Mouse (Mus musculus): ENCODE results near the gene Cmtr1. TPM values are rescaled to one million over a fixed set of nuclear protein-coding genes. Genes with fewer than 3 reads are reported as not detected.
A peak's percentile ranks its signal among the peaks of the same experiment; 100 is the strongest.

The Cmtr1 gene
- polyA plus RNA-seq, 1 experiment from 2014 or later, result 122 TPM

GRCm38 (mm10) chr17:29690257-29690656 lies 29.9 kb downstream of the Cmtr1 start:
- H3K4me1 ChIP-seq, result 0 out of 2 replicates have a peak, but pooled peaks cover 2% of the 10 kb centered on the region
- no peaks in the 10 kb centered on the region for H3K9me3 ChIP-seq (replicated peaks)
- ATAC-seq (replicated peaks; ENCODE audit: low FRiP score), result no peak
- no peaks in the 10 kb centered on the region for H3K27me3 ChIP-seq
- H3K27ac ChIP-seq, result no peak overlapping the region
- no peak overlapping the region for H3K4me2 ChIP-seq
- H3K4me3 ChIP-seq (replicated peaks), result no peak overlapping the region
- WGBS, result 44% methylated on average over 6 of the region's 6 CpGs
- no peak overlapping the region for H3K9ac ChIP-seq
- H3K36me3 ChIP-seq, result peaks cover 89% of the 10 kb centered on the region

- H3K36me3 ChIP-seq, result peaks cover 88% of the 10 kb centered on the region
- no peaks in the 10 kb centered on the region for H3K4me1 ChIP-seq
- no peak overlapping the region for H3K4me3 ChIP-seq (replicated peaks)
- H3K27me3 ChIP-seq, result no peaks in the 10 kb centered on the region
- no peaks in the 10 kb centered on the region for H3K9me3 ChIP-seq (replicated peaks)
- no peak overlapping the region for H3K9ac ChIP-seq
- no peak overlapping the region for H3K4me2 ChIP-seq
- no peak for ATAC-seq (replicated peaks; ENCODE audit: low FRiP score)
- no peak overlapping the region for H3K27ac ChIP-seq
- 87% methylated on average over 2 of the region's 2 CpGs for WGBS
These were observed 32.4 kb downstream of the Cmtr1 start for GRCm38 (mm10) chr17:29692827-29693226.

GRCm38 (mm10) chr17:29693571-29693970 lies 33.2 kb downstream of the Cmtr1 start:
- Histone ChIP-seq H3K4me1 (no peaks in the 10 kb centered on the region), H3K36me3 (peaks cover 87% of the 10 kb centered on the region), H3K9me3 (replicated peaks) (no peaks in the 10 kb centered on the region), H3K27me3 (no peaks in the 10 kb centered on the region), H3K4me3 (replicated peaks) (no peak overlapping the region), H3K4me2 (no peak overlapping the region), H3K9ac (no peak overlapping the region), H3K27ac (no peak overlapping the region)
- ATAC-seq (replicated peaks; ENCODE audit: low FRiP score), result no peak
- 59% methylated on average over 2 of the region's 2 CpGs for WGBS

GRCm38 (mm10) chr17:29694516-29694915 lies 34.1 kb downstream of the Cmtr1 start:
- no peak for ATAC-seq (replicated peaks; ENCODE audit: low FRiP score)
- no peak overlapping the region for H3K4me2 ChIP-seq
- H3K36me3 ChIP-seq, result peaks cover 90% of the 10 kb centered on the region
- no peaks in the 10 kb centered on the region for H3K4me1 ChIP-seq
- no peaks in the 10 kb centered on the region for H3K27me3 ChIP-seq
- no peak overlapping the region for H3K27ac ChIP-seq
- no peaks in the 10 kb centered on the region for H3K9me3 ChIP-seq (replicated peaks)
- no peak overlapping the region for H3K4me3 ChIP-seq (replicated peaks)
- WGBS, result 83% methylated on average over 4 of the region's 4 CpGs
- no peak overlapping the region for H3K9ac ChIP-seq

- 96% methylated on average over 8 of the region's 8 CpGs for WGBS
- H3K9me3 ChIP-seq (replicated peaks), result no peaks in the 10 kb centered on the region
- peaks cover 90% of the 10 kb centered on the region for H3K36me3 ChIP-seq
- no peaks in the 10 kb centered on the region for H3K27me3 ChIP-seq
- no peak overlapping the region for H3K9ac ChIP-seq
- H3K27ac ChIP-seq, result no peak overlapping the region
- H3K4me3 ChIP-seq (replicated peaks), result no peak overlapping the region
- no peaks in the 10 kb centered on the region for H3K4me1 ChIP-seq
- H3K4me2 ChIP-seq, result no peak overlapping the region
- ATAC-seq (replicated peaks; ENCODE audit: low FRiP score), result no peak
These were observed 36.5 kb downstream of the Cmtr1 start for GRCm38 (mm10) chr17:29696940-29697339.

GRCm38 (mm10) chr17:29698421-29698820 lies 38.0 kb downstream of the Cmtr1 start:
- Histone ChIP-seq H3K4me2 (no peak overlapping the region), H3K27ac (no peak overlapping the region), H3K9me3 (replicated peaks) (no peaks in the 10 kb centered on the region), H3K4me3 (replicated peaks) (no peak overlapping the region), H3K9ac (no peak overlapping the region), H3K36me3 (peaks cover 98% of the 10 kb centered on the region), H3K4me1 (no peaks in the 10 kb centered on the region), H3K27me3 (no peaks in the 10 kb centered on the region)
- WGBS, result 88% methylated on average over 6 of the region's 6 CpGs
- ATAC-seq (replicated peaks; ENCODE audit: low FRiP score), result no peak

GRCm38 (mm10) chr17:29700573-29700972 lies 40.2 kb downstream of the Cmtr1 start:
- WGBS, result 90% methylated on average over 7 of the region's 7 CpGs
- Histone ChIP-seq H3K9me3 (replicated peaks) (no peaks in the 10 kb centered on the region), H3K27me3 (no peaks in the 10 kb centered on the region), H3K36me3 (peaks cover 90% of the 10 kb centered on the region), H3K4me3 (replicated peaks) (no peak overlapping the region), H3K27ac (no peak overlapping the region), H3K9ac (no peak overlapping the region), H3K4me2 (no peak overlapping the region), H3K4me1 (no peaks in the 10 kb centered on the region)
- ATAC-seq (replicated peaks; ENCODE audit: low FRiP score), result no peak

- Histone ChIP-seq H3K4me3 (replicated peaks) (no peak overlapping the region), H3K9me3 (replicated peaks) (no peaks in the 10 kb centered on the region), H3K4me2 (no peak overlapping the region), H3K36me3 (peaks cover 67% of the 10 kb centered on the region), H3K9ac (no peak overlapping the region), H3K27me3 (no peaks in the 10 kb centered on the region), H3K4me1 (peaks cover 22% of the 10 kb centered on the region), H3K27ac (no peak overlapping the region)
- WGBS, result 82% methylated on average over 4 of the region's 4 CpGs
- ATAC-seq (replicated peaks; ENCODE audit: low FRiP score), result no peak
These were observed 42.7 kb downstream of the Cmtr1 start for GRCm38 (mm10) chr17:29702938-29703710.

GRCm38 (mm10) chr17:29704781-29705180 lies 44.4 kb downstream of the Cmtr1 start:
- H3K4me2 ChIP-seq, result no peak overlapping the region
- peak; percentile 56; the same call in 1 of the 2 replicates for ATAC-seq (replicated peaks; ENCODE audit: low FRiP score)
- H3K9ac ChIP-seq, result no peak overlapping the region
- peaks cover 50% of the 10 kb centered on the region for H3K36me3 ChIP-seq
- H3K27ac ChIP-seq, result no peak overlapping the region
- 30% methylated on average over 3 of the region's 3 CpGs for WGBS
- no peak overlapping the region for H3K4me3 ChIP-seq (replicated peaks)
- H3K4me1 ChIP-seq, result peaks cover 37% of the 10 kb centered on the region
- H3K27me3 ChIP-seq, result no peaks in the 10 kb centered on the region
- H3K9me3 ChIP-seq (replicated peaks), result no peaks in the 10 kb centered on the region

GRCm38 (mm10) chr17:29705881-29706280 lies 45.5 kb downstream of the Cmtr1 start:
- no peak for ATAC-seq (replicated peaks; ENCODE audit: low FRiP score)
- peaks cover 39% of the 10 kb centered on the region for H3K36me3 ChIP-seq
- H3K27ac ChIP-seq, result 0 out of 2 replicates have a peak overlapping the region, but pooled peaks have one; percentile 33
- H3K27me3 ChIP-seq, result no peaks in the 10 kb centered on the region
- H3K4me1 ChIP-seq, result peaks cover 48% of the 10 kb centered on the region
- no peak overlapping the region for H3K4me3 ChIP-seq (replicated peaks)
- no peak overlapping the region for H3K4me2 ChIP-seq
- H3K9ac ChIP-seq, result no peak overlapping the region
- H3K9me3 ChIP-seq (replicated peaks), result no peaks in the 10 kb centered on the region
- WGBS, result 81% methylated on average over 5 of the region's 5 CpGs

- Histone ChIP-seq H3K36me3 (peaks cover 27% of the 10 kb centered on the region), H3K4me1 (peaks cover 60% of the 10 kb centered on the region), H3K27me3 (no peaks in the 10 kb centered on the region), H3K27ac (peak overlapping the region; percentile 33; the same call in 1 of the 2 replicates), H3K4me3 (replicated peaks) (no peak overlapping the region), H3K9ac (no peak overlapping the region), H3K4me2 (no peak overlapping the region), H3K9me3 (replicated peaks) (no peaks in the 10 kb centered on the region)
- ATAC-seq (replicated peaks; ENCODE audit: low FRiP score), result no peak; the same call in 1 of the 2 replicates
- 35% methylated on average over 5 of the region's 5 CpGs for WGBS
These were observed 46.7 kb downstream of the Cmtr1 start for GRCm38 (mm10) chr17:29706981-29707545.

- peaks cover 10% of the 10 kb centered on the region for H3K36me3 ChIP-seq
- WGBS, result 82% methylated on average over 5 of the region's 5 CpGs
These were observed 48.4 kb downstream of the Cmtr1 start for GRCm38 (mm10) chr17:29708783-29709182.

More at GRCm38 (mm10) chr17:29708783-29709182, 48.4 kb downstream of the Cmtr1 start:
- H3K4me1 ChIP-seq, result peaks cover 73% of the 10 kb centered on the region
- no peaks in the 10 kb centered on the region for H3K27me3 ChIP-seq
- H3K9me3 ChIP-seq (replicated peaks), result no peaks in the 10 kb centered on the region
- no peak overlapping the region for H3K4me2 ChIP-seq
- no peak overlapping the region for H3K4me3 ChIP-seq (replicated peaks)
- H3K27ac ChIP-seq, result no peak overlapping the region
- H3K9ac ChIP-seq, result no peak overlapping the region
- ATAC-seq (replicated peaks; ENCODE audit: low FRiP score), result no peak
